In the genomic region with DNA sequence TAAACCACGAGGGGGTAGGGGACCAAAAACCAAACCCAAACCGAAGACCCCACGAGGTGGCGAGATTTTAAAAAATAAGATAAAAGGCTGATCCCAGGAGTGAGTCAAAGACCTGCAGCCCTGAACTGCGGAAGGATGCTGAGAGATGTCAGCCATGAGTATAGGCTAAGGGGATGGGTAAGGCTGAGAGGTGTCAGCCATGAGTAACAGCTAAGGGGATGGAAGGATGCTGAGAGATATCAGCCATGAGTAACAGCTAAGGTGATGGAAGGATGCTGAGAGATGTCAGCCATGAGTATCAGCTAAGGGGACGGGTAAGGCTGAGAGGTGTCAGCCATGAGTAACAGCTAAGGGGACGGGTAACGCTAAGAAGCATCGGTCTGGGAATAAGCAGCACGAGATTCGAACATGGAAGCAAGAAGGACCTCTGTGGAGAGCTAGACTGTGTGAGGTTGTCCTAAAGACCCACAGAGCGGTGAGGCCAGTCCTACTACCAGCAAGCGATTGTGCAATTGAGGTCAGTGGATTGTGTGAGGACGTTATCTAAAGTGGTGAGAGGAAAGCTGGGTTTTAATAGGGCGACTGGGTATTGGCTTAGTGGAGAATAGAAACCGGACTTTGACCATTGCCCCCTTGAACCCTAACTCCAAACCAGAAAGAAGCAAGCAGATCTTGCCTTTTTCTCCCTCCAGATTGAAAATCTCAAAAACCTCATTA, we compare ENCODE assay signal across 20 mouse cellular contexts. TPM values are rescaled to one million over a fixed set of nuclear protein-coding genes. Genes with fewer than 3 reads are reported as not detected.
DNase-seq lines count a peak whose midpoint lies in the region; ATAC-seq and TF ChIP-seq lines count a peak whose summit lies in the region.
"Had no signal": no experiment of that assay in that cellular context is flagged by ENCODE, and none has a peak within 500 bp of the region (broad histone marks: within the 10 kb centered on the region; RNA-seq: fewer than 3 reads in every experiment).

No protein-coding gene starts in this region.

- peaks cover 9% of the 10 kb centered on the region for H3K4me1 ChIP-seq in midbrain, embryonic 11.5 days (ENCODE audit: control insufficient read depth, insufficient read depth, low read length)
- peaks cover 11% of the 10 kb centered on the region for H3K4me1 ChIP-seq in midbrain, postnatal 0 days (ENCODE audit: insufficient read depth, low read length)

- no peak overlapping the region for H3K9ac ChIP-seq in midbrain, embryonic 11.5 days (ENCODE audit: low read length)
- no peak overlapping the region for H3K9ac ChIP-seq in midbrain, postnatal 0 days (replicated peaks; ENCODE audit: low read length, poor library complexity, severe bottlenecking)
- H3K9ac ChIP-seq: heart, embryonic 15.5 days; midbrain, embryonic 15.5 days; neural tube, embryonic 15.5 days had no signal

- no peaks in the 10 kb centered on the region for H3K27me3 ChIP-seq in midbrain, embryonic 11.5 days (ENCODE audit: control insufficient read depth, insufficient read depth, low read length)
- no peaks in the 10 kb centered on the region for H3K27me3 ChIP-seq in midbrain, postnatal 0 days (ENCODE audit: insufficient read depth, low read length)
- H3K27me3 ChIP-seq: heart, embryonic 15.5 days; midbrain, embryonic 15.5 days; neural tube, embryonic 15.5 days had no signal

- WGBS in midbrain, embryonic 11.5 days, result 92% methylated on average over 16 of the region's 16 CpGs
- 94% methylated on average over 16 of the region's 16 CpGs for WGBS in midbrain, postnatal 0 days

- peak; percentile 15 for DNase-seq in adrenal gland, adult 2 months
- no peak for DNase-seq in adrenal gland, adult (ENCODE audit: inconsistent age in 2 of 2, low spot score in 1 of 2)
- peak; percentile 76 for DNase-seq in midbrain, embryonic 11.5 days (ENCODE audit: low spot score, missing footprints)
- DNase-seq in midbrain, postnatal 0 days (ENCODE audit: low spot score), result no peak
- no peak for DNase-seq in gastrocnemius, adult 2 months
- DNase-seq in left cerebral cortex, postnatal 4 days, result no peak
- no peak for DNase-seq in left cerebral cortex, postnatal 10 days (ENCODE audit: extremely low spot score in 1 of 2, low spot score in 2 of 2)
- DNase-seq: adrenal gland, postnatal 10 days; cerebellum, postnatal 10 days; embryo, embryonic 11 days; kidney, adult 8-10 months; lung, postnatal 10 days; right cerebral cortex, postnatal 14 days had no signal

- H3K36me3 ChIP-seq in midbrain, embryonic 11.5 days (ENCODE audit: control insufficient read depth, insufficient read depth, low read length), result no peaks in the 10 kb centered on the region
- H3K36me3 ChIP-seq in midbrain, postnatal 0 days (ENCODE audit: insufficient read depth, low read length), result peaks cover 4% of the 10 kb centered on the region; the same call in 1 of the 2 replicates
- H3K36me3 ChIP-seq: heart, embryonic 15.5 days; midbrain, embryonic 15.5 days; neural tube, embryonic 15.5 days had no signal

- TF ChIP-seq CTCF in midbrain, postnatal 0 days (IDR thresholded peaks at IDR 0.05), result no peak
- TF ChIP-seq CTCF in gastrocnemius, adult 2 months (IDR thresholded peaks at IDR 0.05), result no peak

- no peaks in the 10 kb centered on the region for H3K9me3 ChIP-seq in midbrain, embryonic 11.5 days (ENCODE audit: control insufficient read depth, low read length)
- H3K9me3 ChIP-seq in midbrain, postnatal 0 days (ENCODE audit: low read length), result no peaks in the 10 kb centered on the region
- H3K9me3 ChIP-seq: heart, embryonic 15.5 days; midbrain, embryonic 15.5 days; neural tube, embryonic 15.5 days had no signal

- no peak overlapping the region for H3K4me3 ChIP-seq in midbrain, embryonic 11.5 days (ENCODE audit: low read depth, low read length)
- no peak overlapping the region for H3K4me3 ChIP-seq in midbrain, postnatal 0 days (ENCODE audit: low read depth, low read length)
- no peak overlapping the region for H3K4me3 ChIP-seq in gastrocnemius, adult 2 months
- H3K4me3 ChIP-seq: heart, embryonic 15.5 days; left cerebral cortex, adult 2 months; megakaryocyte, embryonic 14.5 days; midbrain, embryonic 15.5 days; neural tube, embryonic 15.5 days had no signal

- no peak overlapping the region for H3K27ac ChIP-seq in midbrain, embryonic 11.5 days (ENCODE audit: low read depth, low read length)
- no peak overlapping the region for H3K27ac ChIP-seq in midbrain, postnatal 0 days (ENCODE audit: low read depth, low read length)
- no peak overlapping the region for H3K27ac ChIP-seq in gastrocnemius, adult 2 months
- H3K27ac ChIP-seq: heart, embryonic 15.5 days; left cerebral cortex, adult 2 months; midbrain, embryonic 15.5 days; neural tube, embryonic 15.5 days had no signal

- ATAC-seq in midbrain, embryonic 11.5 days (ENCODE audit: low FRiP score), result no peak
- no peak for ATAC-seq in midbrain, postnatal 0 days (ENCODE audit: low FRiP score)
- ATAC-seq in megakaryocyte progenitor cell, adult 5-6 weeks (replicated peaks; ENCODE audit: poor library complexity), result 0 out of 2 replicates have a peak, but pooled peaks have one; percentile 22
- ATAC-seq: hindbrain, embryonic 16.5 days; midbrain, embryonic 15.5 days had no signal

- intact Hi-C loops in gastrocnemius, adult 2 months (cut with DNase I), result no loop called here
- intact Hi-C loops in left cerebral cortex, postnatal 4 days (cut with DNase I), result no loop called here
- intact Hi-C loops in left cerebral cortex, postnatal 10 days (cut with DNase I), result no loop called here

- no peak overlapping the region for H3K4me2 ChIP-seq in midbrain, embryonic 11.5 days
- no peak overlapping the region for H3K4me2 ChIP-seq in midbrain, postnatal 0 days (ENCODE audit: low read depth, low read length, poor library complexity, severe bottlenecking)
- H3K4me2 ChIP-seq: heart, embryonic 15.5 days; midbrain, embryonic 15.5 days; neural tube, embryonic 15.5 days had no signal

RNA-seq across cellular contexts. Expression of a gene that starts 6.3 kb away (rescaled TPM):
- total RNA-seq in adrenal gland, adult 2 months (2021), result 10 to 100 TPM; 13.1 to 23.8 TPM
- polyA plus RNA-seq in adrenal gland, adult 2 months (2012; rRNA removed), result 11.0 and 26.1 TPM in 2 replicates
- polyA plus RNA-seq in midbrain, embryonic 11.5 days (2014; fragmentation: Nextera tagmentation; extraction: Ambion mirVana), result 69.0 and 76.4 TPM in 2 replicates
- total RNA-seq in midbrain, postnatal 0 days (2014; rRNA removed), result 346 and 458 TPM in 2 replicates
- 167 and 178 TPM in 2 replicates for polyA plus RNA-seq in midbrain, postnatal 0 days (2015; fragmentation: Nextera tagmentation; extraction: Ambion mirVana)
- 1.6 and 1.9 TPM in 2 replicates for total RNA-seq in megakaryocyte progenitor cell, adult 5-6 weeks (2015)
- 2.7 and 7.5 TPM in 2 replicates for total RNA-seq in megakaryocyte progenitor cell, adult 5-6 weeks (2017)
- under 1 TPM; 0.25 to 0.66 TPM for total RNA-seq in gastrocnemius, adult 2 months (2021)
- total RNA-seq in left cerebral cortex, postnatal 4 days (2021), result 100 to 1,000 TPM; 293 to 303 TPM
- total RNA-seq in left cerebral cortex, postnatal 10 days (2021), result 100 to 1,000 TPM; 208 to 232 TPM

Comparison
In these comparisons a context has a peak if more than half of its experiments do, and no peak if none do; other contexts are left out.
1. DNase-seq: peak in adrenal gland, adult 2 months (single experiment) and midbrain, embryonic 11.5 days (single experiment); none in adrenal gland, adult (0 of 2), midbrain, postnatal 0 days (single experiment), gastrocnemius, adult 2 months (single experiment), left cerebral cortex, postnatal 4 days (single experiment) and left cerebral cortex, postnatal 10 days (0 of 2).
2. RNA of a gene that starts 6.3 kb away (total RNA-seq): 346 to 458 TPM in midbrain, postnatal 0 days, 293 to 303 TPM in left cerebral cortex, postnatal 4 days and 208 to 232 TPM in left cerebral cortex, postnatal 10 days; 13.1 to 23.8 TPM in adrenal gland, adult 2 months, 1.6 to 7.5 TPM in megakaryocyte progenitor cell, adult 5-6 weeks and 0.25 to 0.66 TPM in gastrocnemius, adult 2 months; every median in the first group is over 4 times any median in the second.